Mouse (Mus musculus) forebrain, embryonic 14.5 days (tissue): ENCODE measurements at regions not wholly inside any gene's neighbourhood (a gene's known extent, or its start where the extent isn't known, plus 50 kb on each side); places are given as distances from the start of the nearest gene placed in this dataset.

Experiments
- ATAC-seq: fragments of 200-750 bp; cut with Nextera tagmentation; 2 replicates; pipeline ENCODE4 v1.8.0; 2017; ENCODE audit warnings: mild to moderate bottlenecking, moderate library complexity
- DNase-seq: peaks from one replicate; pipeline ENCODE4 v3.0.0-alpha.2; 2015; ENCODE audit warnings: low spot score
- H3K27ac ChIP-seq: fragments of 300-500 bp; sonication (generic); 2 replicates; pipeline ENCODE4 v1.5.1; 2014; ENCODE audit warnings: low read depth, mild to moderate bottlenecking, control low read depth, low read length, moderate library complexity
- H3K27me3 ChIP-seq: fragments of 300-500 bp; sonication (generic); replicated peaks from 2 replicates; pipeline ENCODE4 v1.6.1; 2014; ENCODE audit warnings: low read length, control low read depth, mixed read lengths; ENCODE audit not compliant: control insufficient read depth, insufficient read depth
- H3K36me3 ChIP-seq: fragments of 300-500 bp; sonication (generic); 2 replicates; pipeline ENCODE4 v1.6.1; 2014; ENCODE audit warnings: low read length, control low read depth; ENCODE audit not compliant: control insufficient read depth, insufficient read depth
- H3K4me1 ChIP-seq: fragments of 300-500 bp; sonication (generic); 2 replicates; pipeline ENCODE4 v1.6.1; 2014; ENCODE audit warnings: antibody characterized with exemption, low read length, control low read depth; ENCODE audit not compliant: control insufficient read depth, insufficient read depth
- H3K4me2 ChIP-seq: fragments of 300-500 bp; sonication (generic); 2 replicates; pipeline ENCODE4 v1.6.1; 2014; ENCODE audit warnings: mild to moderate bottlenecking, control low read depth, low read length
- H3K4me3 ChIP-seq: fragments of 300-500 bp; sonication (generic); 2 replicates; pipeline ENCODE4 v1.5.1; 2014; ENCODE audit warnings: low read depth, low read length, control low read depth
- H3K9ac ChIP-seq: fragments of 300-500 bp; sonication (generic); 2 replicates; pipeline ENCODE4 v1.6.1; 2014; ENCODE audit warnings: mild to moderate bottlenecking, low read length, control low read depth, moderate library complexity
- H3K9me3 ChIP-seq: fragments of 300-500 bp; sonication (generic); replicated peaks from 2 replicates; pipeline ENCODE4 v1.6.1; 2016; ENCODE audit warnings: low read length, control low read depth, mixed read lengths; ENCODE audit not compliant: control insufficient read depth
- WGBS: fragments of 180-500 bp; shearing (Covaris S2); extraction: QIAGEN DNeasy Blood & Tissue Kit; methylation state at CpG from one replicate; pipeline ENCODE4 v1.1.7; 2014; 5-methylcytosine and 5-hydroxymethylcytosine counted together

- ATAC-seq (no peak), DNase-seq (no peak)
- Histone ChIP-seq H3K27ac (no peak overlapping the region), H3K4me3 (no peak overlapping the region), H3K27me3 (no peaks in the 10 kb centered on the region), H3K9me3 (no peaks in the 10 kb centered on the region), H3K36me3 (no peaks in the 10 kb centered on the region), H3K4me1 (no peaks in the 10 kb centered on the region), H3K4me2 (no peak overlapping the region), H3K9ac (no peak overlapping the region)
- WGBS = 34% methylated on average over 6 of the region's 6 CpGs
Observed at GRCm38 (mm10) chr4:35534565-35535279, 308.7 kb upstream of the C9orf72 start.

GRCm38 (mm10) chr4:35534154-35534553, 308.2 kb upstream of the C9orf72 start:
- DNase-seq (peak; percentile 12), ATAC-seq (peak; percentile 73)
- no peaks in the 10 kb centered on the region for H3K4me1 ChIP-seq
- no peak overlapping the region for H3K4me3 ChIP-seq
- no peaks in the 10 kb centered on the region for H3K9me3 ChIP-seq
- H3K9ac ChIP-seq = no peak overlapping the region
- H3K27ac ChIP-seq = no peak overlapping the region
- H3K4me2 ChIP-seq = no peak overlapping the region
- no peaks in the 10 kb centered on the region for H3K27me3 ChIP-seq
- no peaks in the 10 kb centered on the region for H3K36me3 ChIP-seq
